Mouse (Mus musculus): ENCODE results near the gene Slc23a4. TPM values are rescaled to one million over a fixed set of nuclear protein-coding genes. Genes with fewer than 3 reads are reported as not detected.

The Slc23a4 gene
- polyA plus RNA-seq, 1 experiment, result not detected

GRCm38 (mm10) chr6:34910371-34911219 lies 77.6 kb downstream of the Slc23a4 start, which contains the start of gene Wdr91:
Gene Wdr91 (minus strand): TSS chr6:34910876.
- Histone ChIP-seq H3K27ac (ENCODE audit: insufficient read depth, low read depth, low read length) (0 out of 2 replicates have a peak within 1 kb of the TSS, but pooled peaks have one; percentile 34), H3K4me1 (ENCODE audit: control insufficient read depth, insufficient read depth, low read length) (peaks cover 15% of the 10 kb centered on the region), H3K4me3 (ENCODE audit: insufficient read depth, low read depth, low read length) (peak within 1 kb of the TSS; percentile 80)
- TF ChIP-seq POLR2A (IDR thresholded peaks at IDR 0.05; ENCODE audit: insufficient read depth, low read depth, low read length), result peak; percentile 91
- TF ChIP-seq CTCF (IDR thresholded peaks at IDR 0.05; ENCODE audit: insufficient read depth, low read depth, low read length), result no peak
- WGBS, result under 1% methylated on average over 64 of the region's 64 CpGs

DNA sequence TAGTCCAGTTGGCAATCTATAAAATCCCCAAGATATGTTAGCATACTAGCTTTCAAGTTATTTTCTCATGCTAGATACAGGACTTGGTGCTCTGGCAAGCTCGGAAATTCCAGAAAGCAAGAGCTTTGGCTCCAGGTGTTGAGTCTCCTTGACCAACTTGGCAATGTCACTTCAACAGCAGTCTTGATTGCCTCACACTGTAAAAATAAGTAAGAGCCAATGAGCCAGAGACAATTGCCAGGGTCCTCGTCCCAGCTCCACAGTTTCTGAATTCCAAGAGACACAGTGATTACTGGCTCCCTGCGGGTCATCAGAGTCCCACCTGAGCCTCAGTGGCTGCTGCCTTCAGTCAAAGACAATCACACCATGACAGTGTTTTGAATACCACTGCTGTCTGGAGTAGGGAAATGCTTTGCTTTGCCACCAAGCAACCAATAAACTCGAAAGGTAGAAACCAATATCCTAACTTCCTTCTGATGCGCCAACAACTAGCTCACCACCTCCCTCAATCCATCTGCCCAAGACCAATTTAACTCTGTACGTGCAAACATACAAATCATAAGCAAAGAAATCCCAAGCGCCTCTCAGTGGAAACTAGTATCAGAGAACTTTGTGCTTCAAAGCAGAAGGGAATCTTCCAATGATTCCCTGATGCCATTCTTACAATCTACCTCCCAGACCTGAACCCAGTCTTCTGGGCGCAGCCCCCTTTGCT lies 78.4 kb downstream of the Slc23a4 start:
- Histone ChIP-seq H3K4me1 (ENCODE audit: control insufficient read depth, insufficient read depth, low read length) (peaks cover 15% of the 10 kb centered on the region), H3K4me3 (ENCODE audit: insufficient read depth, low read depth, low read length) (peak overlapping the region; percentile 80), H3K27ac (ENCODE audit: insufficient read depth, low read depth, low read length) (no peak overlapping the region)
- no peak for TF ChIP-seq CTCF (IDR thresholded peaks at IDR 0.05; ENCODE audit: insufficient read depth, low read depth, low read length)
- no peak for TF ChIP-seq POLR2A (IDR thresholded peaks at IDR 0.05; ENCODE audit: insufficient read depth, low read depth, low read length)
- 34% methylated on average over 8 of the region's 8 CpGs for WGBS

DNA sequence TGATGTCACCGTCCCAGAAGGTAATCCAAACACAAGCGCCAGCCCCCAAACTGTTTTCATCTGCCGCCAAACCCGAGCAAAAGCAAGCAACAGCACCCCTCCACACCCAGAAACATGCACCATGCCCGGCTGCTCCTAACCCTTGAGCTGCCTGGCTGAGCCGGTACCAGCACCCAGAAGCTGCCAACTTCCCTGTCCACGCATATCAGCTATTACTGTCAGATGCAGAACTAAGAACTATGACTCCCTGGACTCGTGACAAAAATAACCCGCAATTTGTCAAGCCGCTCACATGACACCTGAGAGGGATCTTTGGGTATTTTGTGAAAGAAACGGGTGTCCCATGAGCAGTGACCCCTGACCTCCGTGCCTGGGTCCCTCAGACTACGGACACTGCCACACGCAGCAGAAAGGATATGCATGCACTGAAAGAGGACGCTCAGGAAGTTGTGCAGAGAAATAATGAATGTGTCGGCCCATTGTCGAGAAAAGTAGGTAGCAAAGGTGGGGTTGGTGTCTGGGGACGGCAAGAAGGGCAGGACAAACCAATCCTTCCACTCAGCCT lies 80.4 kb downstream of the Slc23a4 start:
- peaks cover 15% of the 10 kb centered on the region for H3K4me1 ChIP-seq (ENCODE audit: control insufficient read depth, insufficient read depth, low read length)
- TF ChIP-seq POLR2A (IDR thresholded peaks at IDR 0.05; ENCODE audit: insufficient read depth, low read depth, low read length), result no peak
- no peak for TF ChIP-seq CTCF (IDR thresholded peaks at IDR 0.05; ENCODE audit: insufficient read depth, low read depth, low read length)
- no peak overlapping the region for H3K27ac ChIP-seq (ENCODE audit: insufficient read depth, low read depth, low read length)
- no peak overlapping the region for H3K4me3 ChIP-seq (ENCODE audit: insufficient read depth, low read depth, low read length)
- 87% methylated on average over 18 of the region's 18 CpGs for WGBS

DNA sequence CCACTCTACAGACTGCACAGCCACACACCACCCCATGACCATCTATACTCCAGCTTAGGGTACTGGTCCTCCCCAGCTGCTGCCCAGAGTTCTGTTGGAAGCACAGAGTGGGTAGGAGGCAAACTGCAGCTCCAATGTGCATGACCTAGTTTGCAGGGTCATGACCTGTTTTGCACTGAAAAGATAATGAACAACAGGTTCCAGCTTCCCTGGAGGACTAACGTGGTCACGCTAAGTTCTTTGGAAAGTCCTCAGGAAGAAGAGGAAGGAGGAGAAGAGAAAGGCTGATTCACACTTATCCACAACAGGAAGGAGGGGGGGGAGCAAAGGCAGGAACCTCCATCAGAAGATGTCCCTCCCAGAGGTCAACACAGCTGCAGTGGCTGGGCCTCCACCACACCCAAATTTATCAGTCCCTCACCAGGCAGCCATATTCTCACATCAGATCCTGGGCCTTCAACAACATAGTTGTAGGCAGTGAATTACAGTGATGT lies 81.0 kb downstream of the Slc23a4 start:
- TF ChIP-seq CTCF (IDR thresholded peaks at IDR 0.05; ENCODE audit: insufficient read depth, low read depth, low read length), result no peak
- WGBS, result 75% methylated on average over 2 of the region's 2 CpGs
- H3K4me3 ChIP-seq (ENCODE audit: insufficient read depth, low read depth, low read length), result no peak overlapping the region
- H3K4me1 ChIP-seq (ENCODE audit: control insufficient read depth, insufficient read depth, low read length), result peaks cover 17% of the 10 kb centered on the region
- H3K27ac ChIP-seq (ENCODE audit: insufficient read depth, low read depth, low read length), result no peak overlapping the region

DNA sequence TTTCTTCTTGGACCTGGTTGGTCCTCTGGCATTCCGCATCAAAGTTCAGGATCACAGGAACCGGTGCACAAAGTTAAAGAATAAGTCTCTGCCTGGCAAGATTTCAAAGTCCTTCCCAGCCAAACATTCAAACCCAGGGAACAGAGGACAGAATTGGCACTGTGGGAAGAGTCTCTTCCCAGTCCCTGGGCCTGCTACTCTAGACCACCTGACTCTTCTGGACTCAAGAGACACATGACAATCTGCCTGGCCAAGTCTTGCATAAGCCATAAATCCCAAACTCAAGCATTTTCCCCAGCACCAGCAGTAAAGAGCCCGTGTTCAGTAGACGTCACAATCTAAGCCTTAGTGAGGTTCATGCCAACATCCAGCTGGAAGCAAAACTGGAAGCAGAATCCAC lies 81.5 kb downstream of the Slc23a4 start:
- no peak for TF ChIP-seq POLR2A (IDR thresholded peaks at IDR 0.05; ENCODE audit: insufficient read depth, low read depth, low read length)
- TF ChIP-seq CTCF (IDR thresholded peaks at IDR 0.05; ENCODE audit: insufficient read depth, low read depth, low read length), result no peak

DNA sequence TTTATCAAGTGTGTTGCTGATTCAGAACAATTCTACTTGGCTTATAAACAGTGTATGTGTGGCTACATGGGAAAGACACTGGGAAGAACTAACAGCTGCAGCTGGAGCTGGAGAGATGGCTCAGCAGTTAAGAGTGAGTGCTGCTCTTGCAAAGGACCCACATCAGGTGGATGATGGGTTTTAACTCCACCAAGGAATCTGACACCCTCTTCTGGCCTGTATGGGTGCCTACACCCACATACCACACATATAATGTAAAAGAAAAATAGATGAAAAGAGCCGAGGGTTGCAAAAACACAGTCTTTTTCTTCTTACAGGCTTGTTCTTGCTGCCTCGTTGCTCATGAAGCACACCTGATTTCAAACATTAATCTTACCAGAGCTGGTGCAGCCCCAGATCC lies 82.1 kb downstream of the Slc23a4 start:
- Histone ChIP-seq H3K4me1 (ENCODE audit: control insufficient read depth, insufficient read depth, low read length) (peaks cover 19% of the 10 kb centered on the region), H3K27ac (ENCODE audit: insufficient read depth, low read depth, low read length) (no peak overlapping the region), H3K4me3 (ENCODE audit: insufficient read depth, low read depth, low read length) (no peak overlapping the region)
- TF ChIP-seq POLR2A (IDR thresholded peaks at IDR 0.05; ENCODE audit: insufficient read depth, low read depth, low read length) (no peak), CTCF (IDR thresholded peaks at IDR 0.05; ENCODE audit: insufficient read depth, low read depth, low read length) (no peak)
- WGBS, result 69% methylated on average over 2 of the region's 2 CpGs

More for the DNA sequence above, 81.5 kb downstream of the Slc23a4 start:
- 54% methylated on average over 4 of the region's 4 CpGs for WGBS
- H3K4me1 ChIP-seq (ENCODE audit: control insufficient read depth, insufficient read depth, low read length), result peaks cover 19% of the 10 kb centered on the region
- H3K27ac ChIP-seq (ENCODE audit: insufficient read depth, low read depth, low read length), result no peak overlapping the region
- H3K4me3 ChIP-seq (ENCODE audit: insufficient read depth, low read depth, low read length), result no peak overlapping the region

DNA sequence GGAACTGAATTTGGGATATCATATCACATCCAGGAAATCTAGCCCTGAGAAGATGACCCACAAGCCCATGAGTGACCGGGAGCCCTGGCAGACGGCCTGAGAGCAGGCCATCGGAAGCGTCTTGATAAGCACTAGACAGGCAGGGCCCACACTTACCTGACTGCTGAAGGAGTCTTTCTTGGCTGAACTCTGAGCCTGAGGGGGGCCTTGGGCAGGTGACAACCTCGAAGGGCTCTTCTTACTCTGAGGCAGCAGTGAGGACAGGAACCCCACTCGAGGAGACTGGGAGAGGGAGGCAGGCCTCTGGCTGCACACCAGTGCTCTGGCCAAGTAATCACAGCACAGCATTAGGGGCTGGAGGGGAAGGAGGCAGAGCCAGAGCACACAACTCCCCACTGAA lies 83.8 kb downstream of the Slc23a4 start:
- TF ChIP-seq CTCF (IDR thresholded peaks at IDR 0.05; ENCODE audit: insufficient read depth, low read depth, low read length), result no peak
- TF ChIP-seq POLR2A (IDR thresholded peaks at IDR 0.05; ENCODE audit: insufficient read depth, low read depth, low read length), result no peak
- Histone ChIP-seq H3K27ac (ENCODE audit: insufficient read depth, low read depth, low read length) (no peak overlapping the region), H3K4me1 (ENCODE audit: control insufficient read depth, insufficient read depth, low read length) (peaks cover 16% of the 10 kb centered on the region), H3K4me3 (ENCODE audit: insufficient read depth, low read depth, low read length) (no peak overlapping the region)
- WGBS, result 87% methylated on average over 6 of the region's 6 CpGs

- 85% methylated on average over 10 of the region's 10 CpGs for WGBS
- TF ChIP-seq POLR2A (IDR thresholded peaks at IDR 0.05; ENCODE audit: insufficient read depth, low read depth, low read length) (no peak), CTCF (IDR thresholded peaks at IDR 0.05; ENCODE audit: insufficient read depth, low read depth, low read length) (no peak)
- Histone ChIP-seq H3K4me3 (ENCODE audit: insufficient read depth, low read depth, low read length) (no peak overlapping the region), H3K27ac (ENCODE audit: insufficient read depth, low read depth, low read length) (no peak overlapping the region), H3K4me1 (ENCODE audit: control insufficient read depth, insufficient read depth, low read length) (peaks cover 16% of the 10 kb centered on the region)
Measured at GRCm38 (mm10) chr6:34903851-34904250, 84.4 kb downstream of the Slc23a4 start.

Measured in olfactory bulb, adult 2 months (tissue).